Mouse (Mus musculus) myocyte (in vitro differentiated cells): ENCODE results near the gene Meiob. TPM values are rescaled to one million over a fixed set of nuclear protein-coding genes. Genes with fewer than 3 reads are reported as not detected.

ENCODE experiments used
- H3K27me3 ChIP-seq: one replicate; pipeline ENCODE4 v1.6.1; 2011; ENCODE audit not compliant: control insufficient read depth, insufficient read depth, insufficient read length
- H3K36me3 ChIP-seq: one replicate; pipeline ENCODE4 v1.6.1; 2011; ENCODE audit not compliant: control insufficient read depth, insufficient read depth
- H3K4me2 ChIP-seq: one replicate; pipeline ENCODE4 v1.6.1; 2011; ENCODE audit warnings: low read depth, control low read depth
- H3K4me3 ChIP-seq: one replicate; pipeline ENCODE4 v1.5.1; 2011; ENCODE audit warnings: mild to moderate bottlenecking, control low read depth, moderate library complexity
- H3K79me2 ChIP-seq: one replicate; pipeline ENCODE4 v1.6.1; 2011; ENCODE audit not compliant: control insufficient read depth, insufficient read depth
- H3ac ChIP-seq: one replicate; pipeline ENCODE4 v1.6.1; 2011; ENCODE audit not compliant: control insufficient read depth, insufficient read length
- CEBPB ChIP-seq: IDR thresholded peaks from 2 replicates; pipeline ENCODE4 v1.6.1; 2011; ENCODE audit warnings: mild to moderate bottlenecking, moderate library complexity; ENCODE audit not compliant: poor library complexity, insufficient read depth, severe bottlenecking
- E2F4 ChIP-seq: IDR thresholded peaks from one replicate; pipeline ENCODE4 v1.6.1; 2011; ENCODE audit warnings: mild to moderate bottlenecking, control low read depth, moderate library complexity; ENCODE audit not compliant: insufficient read depth
- MAX ChIP-seq: IDR thresholded peaks from one replicate; pipeline ENCODE4 v1.6.1; 2011; ENCODE audit warnings: low read depth, mild to moderate bottlenecking, control low read depth
- MYOD1 ChIP-seq, 3 experiments: IDR thresholded peaks; one replicate each; pipeline ENCODE4 v1.6.1; 2011; ENCODE audit warnings: control low read depth in 2 of 3, low read depth in 2 of 3, mild to moderate bottlenecking in 2 of 3, moderate library complexity in 1 of 3; ENCODE audit not compliant: insufficient read length in 2 of 3, control insufficient read depth in 1 of 3
- MYOG ChIP-seq, 3 experiments: IDR thresholded peaks; one replicate each; pipeline ENCODE4 v1.6.1; 2011; ENCODE audit warnings: control low read depth in 2 of 3, low read depth in 2 of 3, mild to moderate bottlenecking in 2 of 3; ENCODE audit not compliant: insufficient read length in 2 of 3, control insufficient read depth in 1 of 3, insufficient read depth in 1 of 3
- POLR2A ChIP-seq: IDR thresholded peaks from one replicate; pipeline ENCODE4 v1.6.1; 2011; ENCODE audit warnings: low read depth, mild to moderate bottlenecking, control low read depth, moderate library complexity; ENCODE audit not compliant: insufficient read length
- POLR2AphosphoS2 ChIP-seq: IDR thresholded peaks from one replicate; pipeline ENCODE4 v1.6.1; 2011; ENCODE audit warnings: low read depth, control low read depth; ENCODE audit not compliant: insufficient read length
- REST ChIP-seq: IDR thresholded peaks from one replicate; pipeline ENCODE4 v1.6.1; 2011; ENCODE audit warnings: mild to moderate bottlenecking, control low read depth, moderate library complexity; ENCODE audit not compliant: insufficient read depth, insufficient read length
- SRF ChIP-seq: IDR thresholded peaks from one replicate; pipeline ENCODE4 v1.6.1; 2011; ENCODE audit warnings: low read depth; ENCODE audit not compliant: control insufficient read depth, insufficient read length
- TCF12 ChIP-seq: IDR thresholded peaks from one replicate; pipeline ENCODE4 v1.6.1; 2011; ENCODE audit warnings: mild to moderate bottlenecking, control low read depth; ENCODE audit not compliant: poor library complexity, insufficient read depth, severe bottlenecking
- TCF3 ChIP-seq: IDR thresholded peaks from one replicate; pipeline ENCODE4 v1.6.1; 2011; ENCODE audit warnings: low read depth, control low read depth; ENCODE audit not compliant: insufficient read length
- USF1 ChIP-seq: IDR thresholded peaks from one replicate; pipeline ENCODE4 v1.6.1; 2011; ENCODE audit warnings: low read depth, mild to moderate bottlenecking, control low read depth, moderate library complexity
- polyA plus RNA-seq: library from polyadenylated mRNA; unstranded; fragments of >200 nt; fragmentation: generic; extraction: Trizol; gene quantifications from one replicate; pipeline ENCODE4 v1.2.1, GENCODE M21; 2012; ENCODE audit warnings: missing spikeins

Gene Meiob
- polyA plus RNA-seq, 1 experiment = not detected

- H3ac ChIP-seq = no peak overlapping the region
These were observed 37.7 kb upstream of the Meiob start for GRCm38 (mm10) chr17:24766266-24766875.

GRCm38 (mm10) chr17:24769146-24769545 is 34.9 kb upstream of the Meiob start:
- no peak overlapping the region for H3ac ChIP-seq
- H3K4me2 ChIP-seq = no peak overlapping the region
- TF ChIP-seq SRF = no peak
- TF ChIP-seq REST = no peak
- TF ChIP-seq TCF3 = no peak
- TF ChIP-seq MYOD1 (IDR thresholded peaks at IDR 0.05; ENCODE audit: control insufficient read depth in 1 of 3, insufficient read length in 2 of 3, low read depth in 2 of 3) = no peak
- TF ChIP-seq E2F4 = no peak
- no peak for TF ChIP-seq USF1
- no peak for TF ChIP-seq POLR2A
- no peak for TF ChIP-seq CEBPB
- TF ChIP-seq MYOG (IDR thresholded peaks at IDR 0.05; ENCODE audit: control insufficient read depth in 1 of 3, insufficient read depth in 1 of 3, insufficient read length in 2 of 3, low read depth in 2 of 3) = no peak
- TF ChIP-seq POLR2AphosphoS2 = no peak
- TF ChIP-seq TCF12 = no peak
- no peak for TF ChIP-seq MAX
- H3K36me3 ChIP-seq = no peaks in the 10 kb centered on the region
- no peaks in the 10 kb centered on the region for H3K79me2 ChIP-seq
- peaks cover 54% of the 10 kb centered on the region for H3K27me3 ChIP-seq
- no peak overlapping the region for H3K4me3 ChIP-seq

More at GRCm38 (mm10) chr17:24766266-24766875, 37.7 kb upstream of the Meiob start:
- peaks cover 56% of the 10 kb centered on the region for H3K27me3 ChIP-seq
- no peak overlapping the region for H3K4me3 ChIP-seq
- H3K36me3 ChIP-seq = no peaks in the 10 kb centered on the region
- H3K79me2 ChIP-seq = no peaks in the 10 kb centered on the region
- no peak for TF ChIP-seq E2F4
- no peak for TF ChIP-seq MAX
- no peak for TF ChIP-seq SRF
- TF ChIP-seq MYOG (IDR thresholded peaks at IDR 0.05; ENCODE audit: control insufficient read depth in 1 of 3, insufficient read depth in 1 of 3, insufficient read length in 2 of 3, low read depth in 2 of 3) = no peak
- TF ChIP-seq POLR2AphosphoS2 = no peak
- TF ChIP-seq CEBPB = no peak
- TF ChIP-seq POLR2A = no peak
- TF ChIP-seq MYOD1 (IDR thresholded peaks at IDR 0.05; ENCODE audit: control insufficient read depth in 1 of 3, insufficient read length in 2 of 3, low read depth in 2 of 3) = no peak
- TF ChIP-seq TCF3 = no peak
- TF ChIP-seq USF1 = no peak
- no peak for TF ChIP-seq REST
- no peak for TF ChIP-seq TCF12
- no peak overlapping the region for H3K4me2 ChIP-seq

- H3K4me3 ChIP-seq = no peak overlapping the region
- no peak overlapping the region for H3ac ChIP-seq
- H3K79me2 ChIP-seq = no peaks in the 10 kb centered on the region
- no peaks in the 10 kb centered on the region for H3K36me3 ChIP-seq
- no peak overlapping the region for H3K4me2 ChIP-seq
- peaks cover 24% of the 10 kb centered on the region for H3K27me3 ChIP-seq
- TF ChIP-seq TCF3 (no peak), TCF12 (no peak), POLR2AphosphoS2 (no peak), MAX (no peak), CEBPB (no peak), MYOG (IDR thresholded peaks at IDR 0.05; ENCODE audit: control insufficient read depth in 1 of 3, insufficient read depth in 1 of 3, insufficient read length in 2 of 3, low read depth in 2 of 3) (no peak), SRF (no peak), USF1 (no peak), REST (no peak), POLR2A (no peak), MYOD1 (IDR thresholded peaks at IDR 0.05; ENCODE audit: control insufficient read depth in 1 of 3, insufficient read length in 2 of 3, low read depth in 2 of 3) (no peak), E2F4 (no peak)
These were observed 30.8 kb upstream of the Meiob start for GRCm38 (mm10) chr17:24773241-24773640.

GRCm38 (mm10) chr17:24775173-24775572 is 28.9 kb upstream of the Meiob start:
- Histone ChIP-seq H3K27me3 (peaks cover 25% of the 10 kb centered on the region), H3K4me2 (no peak overlapping the region), H3ac (no peak overlapping the region), H3K79me2 (no peaks in the 10 kb centered on the region), H3K36me3 (no peaks in the 10 kb centered on the region), H3K4me3 (no peak overlapping the region)
- TF ChIP-seq TCF12 (no peak), CEBPB (no peak), REST (no peak), POLR2A (no peak), MYOG (IDR thresholded peaks at IDR 0.05; ENCODE audit: control insufficient read depth in 1 of 3, insufficient read depth in 1 of 3, insufficient read length in 2 of 3, low read depth in 2 of 3) (no peak), TCF3 (no peak), MAX (no peak), USF1 (no peak), MYOD1 (IDR thresholded peaks at IDR 0.05; ENCODE audit: control insufficient read depth in 1 of 3, insufficient read length in 2 of 3, low read depth in 2 of 3) (no peak), E2F4 (no peak), SRF (no peak)
